Mouse (Mus musculus) adrenal gland, adult 2 months (tissue): Measurements from ENCODE around the gene Colq. TPM values are rescaled to one million over a fixed set of nuclear protein-coding genes. Genes with fewer than 3 reads are reported as not detected.
"Not testable (repeated sequence)": the region's sequence is repeated elsewhere in the genome, so short reads cannot be mapped to it uniquely, and the experiment has no call there.

Source experiments
- DNase-seq: peaks from one replicate; pipeline ENCODE4 v3.0.0; 2021
- long read RNA-seq: library from polyadenylated mRNA; stranded (forward); transcript quantifications from one replicate; pipeline ENCODE4 v2.0.0, GENCODE M21; 2021
- polyA plus RNA-seq: library from polyadenylated mRNA; depleted of rRNA; stranded (reverse); fragments of >200 nt; gene quantifications from 2 replicates; pipeline ENCODE4 v1.2.3, GENCODE M21; 2012; rRNA removed
- total RNA-seq, 2 experiments: library from RNA; stranded (reverse); gene quantifications; 2 replicates each; pipeline ENCODE4 v1.2.3; 2021

The Colq gene
- total RNA-seq = not detected
- 0.06 and 0.10 TPM in 2 replicates for polyA plus RNA-seq
- long read RNA-seq = 0 reads

GRCm38 (mm10) chr14:31591243-31591642 is at the start of gene Colq:
Colq (minus strand) TSS chr14:31591343.
- DNase-seq = no peak

- DNase-seq = no peak
Measured at GRCm38 (mm10) chr14:31640346-31640889, 49.3 kb upstream of the Colq start, which contains the start of gene Gm49387. Gm49387 (minus strand) TSS chr14:31640878.

- no peak for DNase-seq
Measured at GRCm38 (mm10) chr14:31630677-31631076, 39.5 kb upstream of the Colq start.

- no peak for DNase-seq
Measured at GRCm38 (mm10) chr14:31622748-31623147, 31.6 kb upstream of the Colq start.

GRCm38 (mm10) chr14:31620591-31621223 is 29.6 kb upstream of the Colq start:
- DNase-seq = no peak

- no peak for DNase-seq
Measured at GRCm38 (mm10) chr14:31617997-31618396, 26.9 kb upstream of the Colq start.

GRCm38 (mm10) chr14:31617204-31617603 is 26.1 kb upstream of the Colq start:
- DNase-seq = no peak

GRCm38 (mm10) chr14:31613671-31614070 is 22.5 kb upstream of the Colq start:
- DNase-seq = peak; percentile 16

GRCm38 (mm10) chr14:31611986-31612385 is 20.8 kb upstream of the Colq start:
- no peak for DNase-seq

GRCm38 (mm10) chr14:31605514-31605913 is 14.4 kb upstream of the Colq start:
- no peak for DNase-seq

- no peak for DNase-seq
Measured at GRCm38 (mm10) chr14:31604916-31605315, 13.8 kb upstream of the Colq start.

- DNase-seq = not testable (repeated sequence)
Measured at GRCm38 (mm10) chr14:31602616-31602979, 11.5 kb upstream of the Colq start.

GRCm38 (mm10) chr14:31601908-31602615 is 10.9 kb upstream of the Colq start:
- no peak for DNase-seq

GRCm38 (mm10) chr14:31597446-31597845 is 6.3 kb upstream of the Colq start:
- DNase-seq = no peak

GRCm38 (mm10) chr14:31596408-31596807 is 5.3 kb upstream of the Colq start:
- no peak for DNase-seq

GRCm38 (mm10) chr14:31594693-31595092 is 3.5 kb upstream of the Colq start:
- no peak for DNase-seq

- no peak for DNase-seq
Measured at GRCm38 (mm10) chr14:31593036-31593435, 1.9 kb upstream of the Colq start.

GRCm38 (mm10) chr14:31586451-31586850 is 4.7 kb downstream of the Colq start:
- DNase-seq = no peak

GRCm38 (mm10) chr14:31583082-31583481 is 8.1 kb downstream of the Colq start:
- DNase-seq = no peak

- no peak for DNase-seq
Measured at GRCm38 (mm10) chr14:31577966-31578735, 13.0 kb downstream of the Colq start.

- no peak for DNase-seq
Measured at GRCm38 (mm10) chr14:31576846-31577697, 14.1 kb downstream of the Colq start.

- no peak for DNase-seq
Measured at GRCm38 (mm10) chr14:31575866-31576265, 15.3 kb downstream of the Colq start.
